Mouse (Mus musculus): ENCODE data around the gene Kcnd3.

Gene Kcnd3

DNA sequence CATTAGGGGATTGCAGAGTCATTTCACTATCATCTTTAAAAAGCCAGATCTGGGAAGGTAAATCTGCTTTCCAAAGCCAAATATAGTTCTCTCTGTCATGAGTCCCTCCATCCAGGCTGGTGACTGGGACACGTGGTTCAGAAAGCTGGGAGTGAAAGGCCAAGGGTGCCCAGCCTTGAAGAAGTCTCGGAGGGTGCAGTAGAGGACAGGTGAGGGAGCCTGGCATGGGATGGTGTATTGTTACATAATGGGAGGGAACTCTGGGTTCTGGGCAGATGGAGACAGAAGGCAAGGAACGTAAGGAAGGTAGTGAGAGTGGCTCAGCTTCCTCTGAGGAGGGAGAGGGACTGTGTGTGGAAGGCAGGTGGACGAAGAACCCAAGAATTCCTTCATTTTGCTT lies 5.5 kb downstream of the Kcnd3 start:
- DNase-seq (ENCODE audit: low spot score), result no peak

GRCm38 (mm10) chr3:105466538-105466937 lies 14.4 kb downstream of the Kcnd3 start:
- DNase-seq (ENCODE audit: low spot score), result no peak

GRCm38 (mm10) chr3:105472564-105472963 lies 20.4 kb downstream of the Kcnd3 start:
- no peak for DNase-seq (ENCODE audit: low spot score)

GRCm38 (mm10) chr3:105476408-105476807 lies 24.3 kb downstream of the Kcnd3 start:
- no peak for DNase-seq (ENCODE audit: low spot score)

DNA sequence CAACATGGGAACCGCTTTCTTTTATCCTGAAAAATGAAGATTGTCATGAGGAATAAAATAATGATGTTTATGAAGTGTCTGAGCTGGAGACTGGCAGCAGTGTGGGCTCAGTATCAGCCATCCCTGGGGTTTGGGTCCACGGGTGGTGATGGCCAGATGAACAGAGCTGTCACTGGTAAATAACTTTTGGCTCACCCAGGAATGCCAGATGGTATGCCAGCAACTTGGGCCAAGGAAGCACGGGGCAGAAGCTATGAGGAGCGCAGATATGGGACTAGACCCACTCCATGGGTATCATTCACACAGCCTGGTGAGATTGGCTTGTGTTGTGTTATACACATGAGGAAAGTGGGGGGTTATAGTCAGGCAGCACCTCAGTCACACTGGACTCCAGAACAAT lies 26.7 kb downstream of the Kcnd3 start:
- no peak for DNase-seq (ENCODE audit: low spot score)

- DNase-seq (ENCODE audit: low spot score), result no peak
Observed at GRCm38 (mm10) chr3:105481419-105481818, 29.3 kb downstream of the Kcnd3 start.

DNA sequence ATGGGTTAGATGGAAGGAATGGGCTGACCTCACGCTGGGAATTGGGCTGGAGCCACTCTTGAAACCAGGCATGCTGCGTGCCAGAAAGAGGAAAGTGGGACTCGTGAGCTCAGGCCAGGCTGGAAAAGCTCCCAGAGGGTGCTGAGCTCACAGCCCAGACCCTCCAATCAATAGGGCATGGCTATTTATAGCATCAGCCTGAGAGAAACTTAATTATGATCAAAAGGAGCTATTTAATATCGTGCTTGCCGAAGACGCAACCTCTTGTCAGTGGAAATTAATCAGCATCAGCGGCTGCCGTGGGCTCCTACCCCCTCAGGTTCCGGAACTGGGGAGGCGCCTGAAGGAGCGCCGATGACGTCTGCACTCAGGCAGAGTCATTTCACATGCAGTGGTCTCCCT lies 31.5 kb downstream of the Kcnd3 start:
- DNase-seq (ENCODE audit: low spot score), result no peak

GRCm38 (mm10) chr3:105487171-105487570 lies 35.0 kb downstream of the Kcnd3 start:
- DNase-seq (ENCODE audit: low spot score), result peak; percentile 5

- DNase-seq (ENCODE audit: low spot score), result peak; percentile 21
Observed at GRCm38 (mm10) chr3:105489607-105490006, 37.5 kb downstream of the Kcnd3 start.

- no peak for DNase-seq (ENCODE audit: low spot score)
Observed at GRCm38 (mm10) chr3:105494886-105495285, 42.8 kb downstream of the Kcnd3 start.

- DNase-seq (ENCODE audit: low spot score), result no peak
Observed at GRCm38 (mm10) chr3:105496216-105496615, 44.1 kb downstream of the Kcnd3 start.

- no peak for DNase-seq (ENCODE audit: low spot score)
Observed at GRCm38 (mm10) chr3:105496935-105497334, 44.8 kb downstream of the Kcnd3 start.

DNA sequence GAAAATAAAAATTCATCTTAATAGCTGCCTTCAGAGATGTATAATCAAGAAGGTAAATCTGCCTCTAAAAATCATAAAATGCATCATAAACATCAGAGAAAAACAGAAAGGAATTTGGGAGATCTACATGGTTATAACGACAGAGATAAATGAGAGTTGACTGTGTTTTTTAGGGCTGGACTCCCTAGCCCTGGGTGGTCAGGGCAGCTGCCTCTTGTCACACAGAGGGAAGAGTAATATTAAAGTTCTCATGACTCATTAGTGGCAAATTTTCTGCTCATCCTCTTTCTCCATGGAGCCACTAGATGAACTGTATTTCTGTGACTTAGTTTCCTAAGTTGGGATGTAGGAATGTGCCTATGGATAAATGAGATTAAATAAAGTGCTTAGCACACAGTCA lies 48.9 kb downstream of the Kcnd3 start:
- no peak for DNase-seq (ENCODE audit: low spot score)

DNA sequence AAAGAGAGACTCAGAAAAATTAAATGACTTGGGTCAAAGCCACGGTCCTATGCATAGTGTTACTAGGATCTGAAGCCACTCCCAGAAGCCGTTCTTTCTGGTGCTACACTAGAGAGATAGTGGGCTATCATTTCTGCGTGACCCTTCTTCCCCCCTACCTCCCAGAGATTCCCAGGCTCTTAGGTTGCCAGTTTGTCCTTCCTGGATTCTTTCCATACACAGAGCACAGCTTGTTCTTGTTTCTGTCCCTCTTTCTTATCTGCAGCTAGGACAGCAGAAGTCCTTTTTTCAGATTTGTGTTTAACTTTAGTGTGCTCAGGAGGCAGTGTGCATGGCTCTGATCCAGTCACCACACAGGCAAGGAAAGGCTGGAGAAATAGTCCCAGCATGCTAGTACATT lies 52.1 kb downstream of the Kcnd3 start:
- DNase-seq (ENCODE audit: low spot score), result no peak

DNA sequence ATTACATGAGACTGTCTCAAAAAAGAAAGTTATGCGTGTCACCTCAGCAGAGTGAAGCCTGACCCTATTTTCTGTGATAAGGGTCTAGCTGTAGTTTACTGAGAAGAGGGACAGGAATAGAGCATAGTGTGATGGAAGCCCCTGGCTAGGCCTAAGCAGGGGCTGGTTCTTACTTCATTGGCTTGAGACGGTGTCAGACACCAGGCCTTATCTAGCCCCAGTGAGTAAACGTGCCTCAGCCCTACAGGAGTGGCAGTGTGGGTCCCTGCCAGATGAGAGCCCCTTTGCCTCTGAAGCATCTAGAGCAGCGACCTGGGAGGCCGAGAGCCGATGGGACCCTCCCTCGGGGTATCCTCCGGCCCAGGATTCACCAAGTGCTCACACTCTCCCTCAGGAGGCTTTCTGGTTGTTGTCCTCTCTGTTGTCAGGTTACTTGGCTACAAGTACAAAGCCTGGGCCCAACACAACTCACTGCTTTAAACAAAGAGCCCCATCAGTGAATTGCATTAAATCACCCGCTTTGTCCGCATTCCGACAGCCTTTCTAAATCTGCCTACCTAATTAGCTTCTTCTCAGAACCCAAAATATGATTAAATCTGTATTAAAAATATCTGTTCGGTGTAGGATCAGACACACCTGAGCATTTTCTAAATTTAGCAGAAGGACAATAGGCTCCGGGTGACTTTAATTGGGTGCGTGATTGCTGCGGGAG lies 53.2 kb downstream of the Kcnd3 start:
- DNase-seq (ENCODE audit: low spot score), result no peak

GRCm38 (mm10) chr3:105505873-105506170 lies 53.7 kb downstream of the Kcnd3 start:
- no peak for DNase-seq (ENCODE audit: low spot score)

DNA sequence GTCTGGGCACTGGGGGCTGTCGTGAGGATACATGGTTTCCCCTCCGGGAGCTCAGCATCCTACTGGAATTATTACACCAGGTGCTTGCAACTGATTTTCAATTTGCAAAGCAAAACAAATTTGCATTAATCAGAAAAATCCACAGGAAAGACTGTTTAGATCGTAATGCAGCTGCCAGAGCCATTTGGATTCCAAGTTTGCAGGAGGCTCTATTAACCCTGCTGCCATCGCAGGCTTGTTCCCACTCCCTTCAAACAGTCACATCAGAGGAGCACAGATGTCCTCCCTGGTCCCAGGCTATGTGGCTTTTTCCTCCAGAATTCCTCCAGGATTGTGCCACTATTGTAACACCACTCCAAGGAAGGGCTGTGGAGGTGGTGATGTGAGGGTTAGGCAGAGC lies 54.5 kb downstream of the Kcnd3 start:
- no peak for DNase-seq (ENCODE audit: low spot score)

- no peak for DNase-seq (ENCODE audit: low spot score)
Observed at GRCm38 (mm10) chr3:105509321-105509720, 57.2 kb downstream of the Kcnd3 start.

GRCm38 (mm10) chr3:105511836-105512235 lies 59.7 kb downstream of the Kcnd3 start:
- DNase-seq (ENCODE audit: low spot score), result no peak

- no peak for DNase-seq (ENCODE audit: low spot score)
Observed at GRCm38 (mm10) chr3:105514215-105514614, 62.1 kb downstream of the Kcnd3 start.

GRCm38 (mm10) chr3:105515035-105515434 lies 62.9 kb downstream of the Kcnd3 start:
- no peak for DNase-seq (ENCODE audit: low spot score)

- no peak for DNase-seq (ENCODE audit: low spot score)
Observed at GRCm38 (mm10) chr3:105515640-105516039, 63.5 kb downstream of the Kcnd3 start.

- DNase-seq (ENCODE audit: low spot score), result no peak
Observed at GRCm38 (mm10) chr3:105520446-105520845, 68.3 kb downstream of the Kcnd3 start.

- DNase-seq (ENCODE audit: low spot score), result peak; percentile 21
Observed at GRCm38 (mm10) chr3:105521178-105521631, 69.1 kb downstream of the Kcnd3 start.

Data from adipocyte (in vitro differentiated cells).